Mouse (Mus musculus): ENCODE data around the gene Mustn1. TPM values are rescaled to one million over a fixed set of nuclear protein-coding genes. Genes with fewer than 3 reads are reported as not detected.

The Mustn1 gene
- total RNA-seq, 2 experiments from 2014 or later = 154 to 180 TPM

Other genes starting within 250 kb of the Mustn1 start
- 10 to 100 TPM; 10.6 to 11.0 TPM for gene Rft1, start 224.8 kb upstream of the Mustn1 start, total RNA-seq (2021)
- gene Sfmbt1, start 164.4 kb upstream of the Mustn1 start, total RNA-seq (2021) = 10 to 100 TPM; 15.1 to 16.8 TPM
- 10 to 100 TPM; 13.0 to 15.7 TPM for gene Tmem110, start 53.6 kb upstream of the Mustn1 start, total RNA-seq (2021)
- gene Itih4, start 7.3 kb downstream of the Mustn1 start, total RNA-seq (2021) = 1 to 10 TPM in 1 of 2 experiments, under 1 TPM in 1; 0.86 to 4.6 TPM
- 1 to 10 TPM; 1.3 to 4.9 TPM for gene Itih3, start 44.6 kb downstream of the Mustn1 start, total RNA-seq (2021)
- 1 to 10 TPM in 1 of 2 experiments, under 1 TPM in 1; 0.22 to 1.1 TPM for gene Itih1, start 64.1 kb downstream of the Mustn1 start, total RNA-seq (2021)
- 1 to 10 TPM; 5.6 to 6.4 TPM for gene Nek4, start 72.2 kb downstream of the Mustn1 start, total RNA-seq (2021)
- gene Glt8d1, start 122.2 kb downstream of the Mustn1 start, total RNA-seq (2021) = 10 to 100 TPM; 34.1 to 38.6 TPM
- gene Spcs1, start 122.5 kb downstream of the Mustn1 start, total RNA-seq (2021) = 100 to 1,000 TPM; 167 to 184 TPM
- 10 to 100 TPM; 94.3 to 94.4 TPM for gene Pbrm1, start 139.9 kb downstream of the Mustn1 start, total RNA-seq (2021)
- gene Gnl3, start 140.0 kb downstream of the Mustn1 start, total RNA-seq (2021) = 10 to 100 TPM; 46.4 to 60.3 TPM
- 10 to 100 TPM; 44.1 to 49.5 TPM for gene Smim4, start 249.8 kb downstream of the Mustn1 start, total RNA-seq (2021)